Mouse (Mus musculus) midbrain, embryonic 14.5 days (tissue): ENCODE measurements at regions not wholly inside any gene's neighbourhood (a gene's known extent, or its start where the extent isn't known, plus 50 kb on each side); places are given as distances from the start of the nearest gene placed in this dataset.

Experiments
- ATAC-seq: fragments of 200-750 bp; cut with Nextera tagmentation; 2 replicates; pipeline ENCODE4 v1.8.0; 2017; ENCODE audit warnings: moderate number of reproducible peaks, moderate library complexity; ENCODE audit not compliant: low FRiP score, low TSS enrichment
- DNase-seq: peaks from one replicate; pipeline ENCODE4 v3.0.0-alpha.2; 2015
- H3K27ac ChIP-seq: fragments of 300-500 bp; sonication (generic); replicated peaks from 2 replicates; pipeline ENCODE4 v1.5.1; 2014; ENCODE audit warnings: mild to moderate bottlenecking, low read depth, low read length, moderate library complexity
- H3K27me3 ChIP-seq: fragments of 300-500 bp; sonication (generic); 2 replicates; pipeline ENCODE4 v1.6.1; 2014; ENCODE audit warnings: low read length, control low read depth, mixed read lengths; ENCODE audit not compliant: control insufficient read depth, insufficient read depth
- H3K36me3 ChIP-seq: fragments of 300-500 bp; sonication (generic); 2 replicates; pipeline ENCODE4 v1.6.1; 2014; ENCODE audit warnings: low read length, control low read depth; ENCODE audit not compliant: control insufficient read depth, insufficient read depth
- H3K4me1 ChIP-seq: fragments of 300-500 bp; sonication (generic); 2 replicates; pipeline ENCODE4 v1.6.1; 2014; ENCODE audit warnings: mild to moderate bottlenecking, antibody characterized with exemption, low read length, control low read depth; ENCODE audit not compliant: control insufficient read depth, insufficient read depth
- H3K4me2 ChIP-seq: fragments of 300-500 bp; sonication (generic); 2 replicates; pipeline ENCODE4 v1.6.1; 2014; ENCODE audit warnings: mild to moderate bottlenecking, low read length, moderate library complexity
- H3K4me3 ChIP-seq: fragments of 300-500 bp; sonication (generic); replicated peaks from 2 replicates; pipeline ENCODE4 v1.5.1; 2014; ENCODE audit warnings: low read depth, low read length
- H3K9ac ChIP-seq: fragments of 300-500 bp; sonication (generic); replicated peaks from 2 replicates; pipeline ENCODE4 v1.6.1; 2014; ENCODE audit warnings: mild to moderate bottlenecking, low read length, moderate library complexity
- H3K9me3 ChIP-seq: fragments of 300-500 bp; sonication (generic); 2 replicates; pipeline ENCODE4 v1.6.1; 2016; ENCODE audit warnings: low read length, control low read depth, mixed read lengths; ENCODE audit not compliant: control insufficient read depth
- WGBS: fragments of 180-500 bp; shearing (Covaris S2); extraction: QIAGEN DNeasy Blood & Tissue Kit; methylation state at CpG from one replicate; pipeline ENCODE4 v1.1.7; 2014; 5-methylcytosine and 5-hydroxymethylcytosine counted together

GRCm38 (mm10) chr4:110132061-110132460 is 154.2 kb downstream of the Dmrta2 start:
- Histone ChIP-seq H3K4me3 (no peak overlapping the region), H3K27ac (no peak overlapping the region), H3K36me3 (no peaks in the 10 kb centered on the region), H3K4me1 (0 out of 2 replicates have a peak, but pooled peaks cover 8% of the 10 kb centered on the region), H3K9ac (no peak overlapping the region), H3K4me2 (no peak overlapping the region), H3K27me3 (no peaks in the 10 kb centered on the region), H3K9me3 (no peaks in the 10 kb centered on the region)
- 68% methylated on average over 4 of the region's 4 CpGs for WGBS
- DNase-seq: no peak
- ATAC-seq: no peak

DNA sequence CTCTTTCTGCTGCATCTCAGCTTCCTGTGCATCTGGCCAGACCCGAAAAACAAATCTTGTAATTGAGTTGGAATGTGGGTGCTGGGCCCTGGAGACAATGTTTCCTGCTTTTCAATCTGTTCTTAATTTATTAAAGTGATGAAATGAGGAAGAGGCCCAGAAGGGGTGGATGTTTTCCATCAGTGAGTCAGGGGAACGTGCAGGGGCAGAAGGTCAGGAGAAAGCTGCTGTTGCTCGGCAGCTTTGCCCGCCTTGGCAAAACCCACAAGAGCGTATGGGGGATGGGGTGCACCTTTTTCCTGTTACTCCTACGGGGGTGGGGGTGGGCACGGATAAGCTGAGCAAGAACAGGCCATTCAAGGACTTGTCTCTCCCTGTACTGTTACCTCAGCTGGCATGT is 156.2 kb downstream of the Dmrta2 start:
- Histone ChIP-seq H3K9me3 (no peaks in the 10 kb centered on the region), H3K27ac (no peak overlapping the region), H3K36me3 (no peaks in the 10 kb centered on the region), H3K4me1 (0 out of 2 replicates have a peak, but pooled peaks cover 8% of the 10 kb centered on the region), H3K4me2 (no peak overlapping the region), H3K4me3 (no peak overlapping the region), H3K9ac (no peak overlapping the region), H3K27me3 (no peaks in the 10 kb centered on the region)
- DNase-seq: no peak
- no peak for ATAC-seq
- 43% methylated on average over 7 of the region's 7 CpGs for WGBS

DNA sequence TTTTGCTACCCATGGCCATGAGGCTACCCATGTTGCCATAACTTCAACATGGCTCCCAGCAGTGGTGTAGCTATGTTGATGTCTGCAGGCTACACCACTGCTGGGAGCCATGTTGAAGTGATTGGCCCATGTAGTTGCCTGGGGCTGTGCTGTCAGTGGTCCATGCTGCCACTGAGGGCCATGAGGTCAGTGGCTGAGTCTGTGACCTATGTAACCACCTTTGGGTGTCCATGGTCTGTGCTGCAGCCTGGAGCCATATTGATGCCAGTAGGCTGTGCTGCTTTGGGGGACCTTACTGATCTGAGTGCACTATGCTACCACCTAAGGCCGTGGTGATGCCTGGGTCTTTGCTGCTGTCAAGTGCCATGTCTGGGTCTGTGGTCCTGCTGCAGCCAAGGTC is 167.4 kb downstream of the Dmrta2 start:
- Histone ChIP-seq H3K4me3 (no peak overlapping the region), H3K9me3 (no peaks in the 10 kb centered on the region), H3K27me3 (no peaks in the 10 kb centered on the region), H3K4me2 (no peak overlapping the region), H3K36me3 (no peaks in the 10 kb centered on the region), H3K9ac (no peak overlapping the region), H3K27ac (no peak overlapping the region), H3K4me1 (no peaks in the 10 kb centered on the region)
- no peak for ATAC-seq
- DNase-seq: no peak
- 87% methylated on average over 1 of the region's 1 CpGs for WGBS

- Histone ChIP-seq H3K27me3 (no peaks in the 10 kb centered on the region), H3K36me3 (no peaks in the 10 kb centered on the region), H3K9me3 (no peaks in the 10 kb centered on the region), H3K4me2 (peak overlapping the region; percentile 18), H3K4me1 (peaks cover 30% of the 10 kb centered on the region), H3K27ac (peak overlapping the region; percentile 89), H3K4me3 (no peak overlapping the region), H3K9ac (no peak overlapping the region)
- ATAC-seq: peak; percentile 93
- DNase-seq: peak; percentile 92
- WGBS: 5% methylated on average over 15 of the region's 15 CpGs
Observed at GRCm38 (mm10) chr4:110152103-110152946, 174.5 kb downstream of the Dmrta2 start.
